Mouse (Mus musculus): ENCODE data around the gene Tgfb1i1. TPM values are rescaled to one million over a fixed set of nuclear protein-coding genes. Genes with fewer than 3 reads are reported as not detected.

The Tgfb1i1 gene
- polyA plus RNA-seq, 1 experiment from 2014 or later, result 111 TPM

DNA sequence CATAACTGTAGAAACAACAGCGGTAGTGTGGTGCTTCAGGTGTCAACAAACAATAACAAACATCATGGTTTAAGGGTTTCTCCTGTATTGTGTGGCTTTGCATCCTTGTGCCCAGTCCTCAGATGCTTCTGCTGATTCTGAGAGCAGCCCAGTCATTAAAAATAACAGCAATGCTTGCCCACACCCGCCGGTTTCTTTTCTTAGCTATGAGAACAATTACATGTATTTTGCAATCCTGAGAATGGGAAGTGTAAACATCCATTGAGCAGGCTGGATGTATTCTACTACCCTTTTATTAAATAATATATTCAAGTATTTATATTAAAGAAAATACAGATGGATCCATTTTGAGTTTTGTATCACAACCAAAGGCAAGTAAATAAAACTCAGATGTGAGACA is 55.5 kb downstream of the Tgfb1i1 start:
- TF ChIP-seq CTCF (IDR thresholded peaks at IDR 0.05; ENCODE audit: low read depth), result no peak
- H3K4me2 ChIP-seq (replicated peaks; ENCODE audit: low read depth), result no peak overlapping the region
- H3K9me3 ChIP-seq (ENCODE audit: control insufficient read depth), result no peaks in the 10 kb centered on the region
- H3K4me3 ChIP-seq (ENCODE audit: low read depth, low read length), result no peak overlapping the region
- no peaks in the 10 kb centered on the region for H3K27me3 ChIP-seq (replicated peaks; ENCODE audit: control insufficient read depth, insufficient read depth, low read length)
- H3K27ac ChIP-seq (ENCODE audit: low read depth, low read length), result no peak overlapping the region
- WGBS, result 69% methylated on average over 3 of the region's 3 CpGs
- H3K4me1 ChIP-seq (replicated peaks; ENCODE audit: control insufficient read depth, insufficient read depth, low read length), result peaks cover 8% of the 10 kb centered on the region
- no peaks in the 10 kb centered on the region for H3K36me3 ChIP-seq (ENCODE audit: control insufficient read depth, insufficient read depth)
- no peak for ATAC-seq
- H3K9ac ChIP-seq (ENCODE audit: low read depth, low read length), result no peak overlapping the region

DNA sequence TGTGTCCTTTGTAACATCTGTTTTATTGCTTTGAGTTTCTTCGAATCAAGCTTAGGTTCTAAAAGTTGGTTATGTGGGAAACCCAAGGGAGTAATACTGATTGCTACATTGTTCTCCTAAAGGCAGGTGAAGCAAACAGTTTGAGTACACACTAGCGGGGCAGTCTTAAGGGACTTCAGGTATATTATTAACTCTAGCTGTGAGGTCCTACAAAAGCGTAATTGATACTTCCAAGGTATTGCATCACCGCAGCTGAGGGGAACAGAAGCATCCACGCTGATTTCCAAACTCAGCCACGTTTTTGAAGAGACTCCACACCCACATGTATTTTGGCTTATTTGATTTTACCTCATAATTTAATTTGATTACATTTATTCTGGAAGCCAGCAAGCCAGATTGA is 57.6 kb downstream of the Tgfb1i1 start:
- WGBS, result 40% methylated on average over 6 of the region's 6 CpGs
- H3K27ac ChIP-seq (ENCODE audit: low read depth, low read length), result no peak overlapping the region
- H3K4me3 ChIP-seq (ENCODE audit: low read depth, low read length), result no peak overlapping the region
- no peak for TF ChIP-seq CTCF (IDR thresholded peaks at IDR 0.05; ENCODE audit: low read depth)
- H3K9me3 ChIP-seq (ENCODE audit: control insufficient read depth), result no peaks in the 10 kb centered on the region
- ATAC-seq, result peak; percentile 68
- H3K4me2 ChIP-seq (replicated peaks; ENCODE audit: low read depth), result no peak overlapping the region
- H3K9ac ChIP-seq (ENCODE audit: low read depth, low read length), result no peak overlapping the region
- H3K4me1 ChIP-seq (replicated peaks; ENCODE audit: control insufficient read depth, insufficient read depth, low read length), result no peaks in the 10 kb centered on the region
- H3K36me3 ChIP-seq (ENCODE audit: control insufficient read depth, insufficient read depth), result no peaks in the 10 kb centered on the region
- no peaks in the 10 kb centered on the region for H3K27me3 ChIP-seq (replicated peaks; ENCODE audit: control insufficient read depth, insufficient read depth, low read length)

DNA sequence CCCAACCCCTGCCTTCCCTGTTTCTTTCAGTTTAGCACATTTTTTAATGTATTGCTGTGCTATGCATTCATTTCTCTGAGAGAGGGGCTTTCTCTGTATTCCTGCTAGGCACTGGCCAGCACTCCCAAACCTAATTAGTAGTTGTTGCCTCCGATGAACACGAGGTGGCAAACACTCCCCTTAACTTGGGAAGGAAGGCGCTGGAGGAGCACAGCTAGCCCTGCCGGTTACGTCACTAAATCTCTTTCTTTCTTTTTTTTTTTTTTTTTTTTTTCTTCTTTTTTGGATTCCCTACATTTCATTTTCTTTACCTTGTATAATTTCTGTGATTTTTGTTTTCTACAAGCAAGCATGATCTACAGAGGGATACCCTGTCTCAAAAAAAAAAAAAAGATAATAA is 58.3 kb downstream of the Tgfb1i1 start:
- H3K36me3 ChIP-seq (ENCODE audit: control insufficient read depth, insufficient read depth), result no peaks in the 10 kb centered on the region
- H3K27ac ChIP-seq (ENCODE audit: low read depth, low read length), result no peak overlapping the region
- H3K4me2 ChIP-seq (replicated peaks; ENCODE audit: low read depth), result no peak overlapping the region
- 6% methylated on average over 5 of the region's 5 CpGs for WGBS
- no peak overlapping the region for H3K4me3 ChIP-seq (ENCODE audit: low read depth, low read length)
- H3K9ac ChIP-seq (ENCODE audit: low read depth, low read length), result no peak overlapping the region
- 0 out of 2 replicates have a peak, but pooled peaks have one; percentile 44 for ATAC-seq
- peaks cover under 1% of the 10 kb centered on the region; the same call in 1 of the 2 replicates for H3K4me1 ChIP-seq (replicated peaks; ENCODE audit: control insufficient read depth, insufficient read depth, low read length)
- H3K9me3 ChIP-seq (ENCODE audit: control insufficient read depth), result no peaks in the 10 kb centered on the region
- TF ChIP-seq CTCF (IDR thresholded peaks at IDR 0.05; ENCODE audit: low read depth), result peak; percentile 74
- H3K27me3 ChIP-seq (replicated peaks; ENCODE audit: control insufficient read depth, insufficient read depth, low read length), result no peaks in the 10 kb centered on the region

Small RNA genes lying within 50 kb of the gene (microRNA-seq; reads per million reads assigned to microRNA genes)
- gene Mir3103, result 1.6 reads per million

Other genes with a start within 250 kb of the Tgfb1i1 start
- 0.29 and 0.47 TPM in 2 replicates for gene Trim72, start 242.9 kb upstream of the Tgfb1i1 start, polyA plus RNA-seq (2015; fragmentation: Nextera tagmentation; extraction: Ambion mirVana)
- 0.70 and 0.88 TPM in 2 replicates for gene Itgam, start 184.2 kb upstream of the Tgfb1i1 start, polyA plus RNA-seq (2015; fragmentation: Nextera tagmentation; extraction: Ambion mirVana)
- not detected in 2 replicates for gene Gm49368, start 184.1 kb upstream of the Tgfb1i1 start, polyA plus RNA-seq (2015; fragmentation: Nextera tagmentation; extraction: Ambion mirVana)
- gene Itgax, start 117.3 kb upstream of the Tgfb1i1 start, polyA plus RNA-seq (2015; fragmentation: Nextera tagmentation; extraction: Ambion mirVana), result 1.6 TPM in 2 replicates
- not detected in 2 replicates for gene Itgad, start 92.4 kb upstream of the Tgfb1i1 start, polyA plus RNA-seq (2015; fragmentation: Nextera tagmentation; extraction: Ambion mirVana)
- gene Cox6a2, start 40.4 kb upstream of the Tgfb1i1 start, polyA plus RNA-seq (2015; fragmentation: Nextera tagmentation; extraction: Ambion mirVana), result 0.24 and 0.90 TPM in 2 replicates
- gene Armc5, start 9.5 kb upstream of the Tgfb1i1 start, polyA plus RNA-seq (2015; fragmentation: Nextera tagmentation; extraction: Ambion mirVana), result 12.1 and 14.0 TPM in 2 replicates
- gene 9130023H24Rik, start 8.8 kb upstream of the Tgfb1i1 start, polyA plus RNA-seq (2015; fragmentation: Nextera tagmentation; extraction: Ambion mirVana), result 3.6 and 4.2 TPM in 2 replicates
- not detected in 2 replicates for gene Slc5a2, start 18.8 kb downstream of the Tgfb1i1 start, polyA plus RNA-seq (2015; fragmentation: Nextera tagmentation; extraction: Ambion mirVana)
- 32.6 and 34.7 TPM in 2 replicates for gene BC017158, start 51.4 kb downstream of the Tgfb1i1 start, polyA plus RNA-seq (2015; fragmentation: Nextera tagmentation; extraction: Ambion mirVana)
- 20.9 and 23.8 TPM in 2 replicates for gene Rgs10, start 171.9 kb downstream of the Tgfb1i1 start, polyA plus RNA-seq (2015; fragmentation: Nextera tagmentation; extraction: Ambion mirVana)
- gene Tial1, start 214.9 kb downstream of the Tgfb1i1 start, polyA plus RNA-seq (2015; fragmentation: Nextera tagmentation; extraction: Ambion mirVana), result 17.3 and 18.9 TPM in 2 replicates